In the genomic region with DNA sequence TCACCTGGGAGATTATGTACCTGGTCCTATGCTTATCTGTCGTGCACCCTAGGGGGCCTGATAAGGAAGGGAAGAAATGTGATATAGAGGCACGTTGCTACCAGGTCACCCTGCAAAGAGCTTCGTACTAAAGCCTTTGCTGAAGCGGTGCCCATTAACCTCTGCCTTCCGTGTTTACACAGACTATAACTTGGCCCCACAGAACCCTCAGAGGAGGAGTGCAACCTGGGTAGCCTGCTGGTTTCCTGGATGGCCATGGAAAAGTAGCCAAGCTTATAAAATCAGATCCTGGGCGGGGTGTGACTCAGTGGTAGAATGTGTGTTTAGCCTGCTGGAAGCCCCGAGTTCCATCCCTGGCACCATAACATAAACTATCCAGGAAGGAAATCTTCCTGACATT, we compare ENCODE assay signal across 29 mouse cellular contexts. TPM values are rescaled to one million over a fixed set of nuclear protein-coding genes. Genes with fewer than 3 reads are reported as not detected.
A peak's percentile ranks its signal among the peaks of the same experiment; 100 is the strongest.
DNase-seq lines count a peak whose midpoint lies in the region; ATAC-seq and TF ChIP-seq lines count a peak whose summit lies in the region.
"Had no signal": no experiment of that assay in that cellular context is flagged by ENCODE, and none has a peak within 500 bp of the region (broad histone marks: within the 10 kb centered on the region; RNA-seq: fewer than 3 reads in every experiment).

No protein-coding gene starts in this region.

- intact Hi-C loops in left cerebral cortex, adult 2 months (cut with DNase I), result loop anchor here (2.0 kb wide), 1 partner anchor 21 kb away; no protein-coding TSS in a partner anchor
- intact Hi-C loops in left cerebral cortex, postnatal 36 days (cut with DNase I), result loop anchor here (5.0 kb wide), 1 partner anchor 48 kb away; a partner anchor contains a TSS

- no peak overlapping the region for H3K27ac ChIP-seq in cerebellum, adult 2 months (ENCODE audit: insufficient read depth, low read length)
- peak overlapping the region; percentile 80; the same call in 1 of the 2 replicates for H3K27ac ChIP-seq in left cerebral cortex, adult 2 months
- no peak overlapping the region for H3K27ac ChIP-seq in intestine, embryonic 15.5 days
- H3K27ac ChIP-seq: embryonic facial prominence, embryonic 12.5 days; hindbrain, embryonic 10.5 days; kidney, embryonic 15.5 days; limb, embryonic 13.5 days; liver, embryonic 13.5 days; midbrain, embryonic 12.5 days; neural tube, embryonic 12.5 days had no signal

- TF ChIP-seq POLR2A in cerebellum, adult 2 months (IDR thresholded peaks at IDR 0.05; ENCODE audit: borderline replicate concordance, insufficient read depth, low read length), result no peak

- H3K4me3 ChIP-seq in cerebellum, adult 2 months (replicated peaks; ENCODE audit: insufficient read depth, low read depth, low read length), result no peak overlapping the region
- no peak overlapping the region for H3K4me3 ChIP-seq in left cerebral cortex, adult 2 months
- H3K4me3 ChIP-seq in intestine, embryonic 15.5 days (replicated peaks), result no peak overlapping the region
- H3K4me3 ChIP-seq: embryonic facial prominence, embryonic 12.5 days; hindbrain, embryonic 10.5 days; kidney, embryonic 15.5 days; limb, embryonic 13.5 days; liver, embryonic 13.5 days; megakaryocyte, embryonic 14.5 days; midbrain, embryonic 12.5 days; myocyte; neural tube, embryonic 12.5 days had no signal

- no peaks in the 10 kb centered on the region for H3K4me1 ChIP-seq in cerebellum, adult 2 months (ENCODE audit: control insufficient read depth, insufficient read depth, low read length)
- H3K4me1 ChIP-seq in intestine, embryonic 15.5 days (replicated peaks), result 0 out of 2 replicates have a peak, but pooled peaks cover 4% of the 10 kb centered on the region
- H3K4me1 ChIP-seq: embryonic facial prominence, embryonic 12.5 days; limb, embryonic 13.5 days; liver, embryonic 13.5 days; neural tube, embryonic 12.5 days had no signal

- no peaks in the 10 kb centered on the region for H3K27me3 ChIP-seq in cerebellum, adult 2 months (ENCODE audit: control insufficient read depth, insufficient read depth, low read length)
- H3K27me3 ChIP-seq in intestine, embryonic 15.5 days (replicated peaks), result no peaks in the 10 kb centered on the region
- H3K27me3 ChIP-seq: embryonic facial prominence, embryonic 12.5 days; liver, embryonic 13.5 days; midbrain, embryonic 12.5 days; neural tube, embryonic 12.5 days had no signal

- H3K36me3 ChIP-seq in intestine, embryonic 15.5 days, result no peaks in the 10 kb centered on the region
- H3K36me3 ChIP-seq: embryonic facial prominence, embryonic 12.5 days; G1E; hindbrain, embryonic 10.5 days; kidney, embryonic 15.5 days; limb, embryonic 13.5 days; liver, embryonic 13.5 days; midbrain, embryonic 12.5 days; neural tube, embryonic 12.5 days had no signal

- no peak for ATAC-seq in cerebellum, adult (ENCODE audit: insufficient number of reproducible peaks, low FRiP score, low TSS enrichment)
- ATAC-seq in intestine, embryonic 15.5 days, result peak; percentile 26; the same call in 1 of the 2 replicates
- ATAC-seq: forebrain, embryonic 14.5 days; hindbrain, embryonic 16.5 days; lung, postnatal 0 days had no signal

- H3K9ac ChIP-seq in intestine, embryonic 15.5 days, result no peak overlapping the region
- H3K9ac ChIP-seq: embryonic facial prominence, embryonic 12.5 days; kidney, embryonic 15.5 days; limb, embryonic 13.5 days; liver, embryonic 13.5 days; midbrain, embryonic 12.5 days; neural tube, embryonic 12.5 days had no signal

- peak; percentile 12 to 23 for DNase-seq in cerebellum, adult 2 months
- no peak for DNase-seq in left cerebral cortex, adult 2 months (ENCODE audit: extremely low spot score in 1 of 2, low spot score in 2 of 2)
- no peak for DNase-seq in left cerebral cortex, postnatal 36 days (ENCODE audit: low spot score in 2 of 2)
- DNase-seq in spleen, adult 18-20 months, result no peak
- DNase-seq in right cerebral cortex, adult 18-20 months, result no peak
- DNase-seq: embryo, embryonic 11 days; gastrocnemius, postnatal 14 days; heart, postnatal 14 days; kidney, adult 18-20 months; kidney, postnatal 25 days; liver, embryonic 13.5 days; lung, adult 18-20 months; lung, postnatal 4 days; thymus, adult 2 months; thymus, postnatal 4 days had no signal

- no peaks in the 10 kb centered on the region for H3K9me3 ChIP-seq in intestine, embryonic 15.5 days
- H3K9me3 ChIP-seq: embryonic facial prominence, embryonic 12.5 days; G1E; hindbrain, embryonic 10.5 days; kidney, embryonic 15.5 days; limb, embryonic 13.5 days; liver, embryonic 13.5 days; megakaryocyte, embryonic 14.5 days; midbrain, embryonic 12.5 days; neural tube, embryonic 12.5 days had no signal

- 63% methylated on average over 7 of the region's 7 CpGs for WGBS in cerebellum, adult 2 months
- 28% methylated on average over 7 of the region's 7 CpGs for WGBS in intestine, embryonic 15.5 days

- no peak overlapping the region for H3K4me2 ChIP-seq in intestine, embryonic 15.5 days (replicated peaks)
- H3K4me2 ChIP-seq: embryonic facial prominence, embryonic 12.5 days; kidney, embryonic 15.5 days; limb, embryonic 13.5 days; liver, embryonic 13.5 days; midbrain, embryonic 12.5 days; neural tube, embryonic 12.5 days had no signal

- no peak for TF ChIP-seq CTCF in cerebellum, adult 2 months (IDR thresholded peaks at IDR 0.05; ENCODE audit: borderline replicate concordance, insufficient read depth, low read depth, low read length)
- TF ChIP-seq CTCF in left cerebral cortex, adult 2 months (IDR thresholded peaks at IDR 0.05), result no peak

RNA-seq across cellular contexts. Expression of a gene that starts 46.8 kb away (rescaled TPM):
- 2.1 and 2.5 TPM in 2 replicates for polyA plus RNA-seq in cerebellum, adult 2 months (2012; rRNA removed)
- total RNA-seq in left cerebral cortex, adult 2 months (2021), result 10 to 100 TPM in 1 of 2 experiments, 1 to 10 TPM in 1; 8.1 to 10.3 TPM
- 1 to 10 TPM; 6.6 to 8.7 TPM for total RNA-seq in left cerebral cortex, postnatal 36 days (2021)
- polyA plus RNA-seq in intestine, embryonic 15.5 days (2015; fragmentation: Nextera tagmentation; extraction: Ambion mirVana), result 15.5 and 17.9 TPM in 2 replicates
- total RNA-seq: G1E had no signal
- polyA plus RNA-seq: forebrain, embryonic 14.5 days; G1E had no signal

Comparison
In these comparisons a context has a peak if more than half of its experiments do, and no peak if none do; other contexts are left out.
1. DNase-seq: peak in cerebellum, adult 2 months (2 of 2); none in left cerebral cortex, adult 2 months (0 of 2), left cerebral cortex, postnatal 36 days (0 of 2), spleen, adult 18-20 months (0 of 2) and right cerebral cortex, adult 18-20 months (single experiment).